Mouse (Mus musculus): ENCODE results near the gene Ano10.

Gene Ano10

DNA sequence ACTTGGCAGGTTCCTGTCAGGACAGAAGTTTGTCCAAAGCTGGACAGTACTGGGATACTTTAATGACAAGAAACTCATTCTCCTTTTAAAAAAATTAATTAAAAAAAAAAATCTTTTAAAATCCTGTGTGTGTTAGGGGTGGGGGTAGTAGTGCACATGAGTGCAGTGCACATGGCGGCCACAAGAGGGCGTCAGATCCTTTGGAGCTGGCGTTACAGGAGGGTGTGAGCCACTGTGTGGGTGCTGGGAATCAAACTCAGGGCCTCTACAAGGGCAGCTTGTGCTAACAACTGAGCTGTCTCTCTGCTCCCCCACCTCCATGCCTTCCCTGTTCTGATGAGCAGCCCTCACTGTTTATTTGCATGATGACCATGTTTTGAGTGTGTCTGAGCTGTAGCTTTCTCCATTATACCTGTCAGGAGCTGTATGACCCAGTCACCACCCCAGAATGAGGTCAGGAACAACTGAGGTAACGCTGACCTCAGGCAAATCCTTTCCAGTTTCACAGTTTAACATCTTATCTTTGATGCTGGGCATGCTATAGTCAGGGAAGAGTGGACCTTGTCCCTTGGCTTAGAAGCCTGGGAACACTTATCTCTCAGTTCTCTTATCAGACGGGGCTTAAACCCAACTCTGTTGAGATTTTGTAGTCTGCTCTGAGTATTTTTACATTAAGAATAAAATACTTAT lies 137.7 kb downstream of the Ano10 start:
- no peak for DNase-seq (ENCODE audit: inconsistent ontology term)

DNA sequence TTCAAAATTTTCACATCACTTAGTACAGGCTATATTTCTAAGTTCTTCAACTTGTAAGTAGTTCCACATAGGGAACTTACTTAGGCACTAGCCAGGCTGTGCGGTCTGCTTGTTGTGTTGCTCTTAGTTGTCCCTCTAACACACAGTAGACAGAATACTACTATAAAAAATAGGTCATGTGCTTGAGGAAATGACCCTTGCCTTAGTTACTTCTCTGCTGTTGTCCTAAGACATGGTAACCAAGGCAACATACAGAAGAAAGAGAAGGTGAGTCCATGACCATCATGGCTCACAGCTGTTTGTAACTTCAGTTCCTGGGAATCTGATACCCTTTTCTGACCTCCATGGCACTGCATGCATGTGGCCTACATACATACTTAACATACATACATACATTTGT lies 139.0 kb downstream of the Ano10 start:
- DNase-seq (ENCODE audit: inconsistent ontology term): no peak

DNA sequence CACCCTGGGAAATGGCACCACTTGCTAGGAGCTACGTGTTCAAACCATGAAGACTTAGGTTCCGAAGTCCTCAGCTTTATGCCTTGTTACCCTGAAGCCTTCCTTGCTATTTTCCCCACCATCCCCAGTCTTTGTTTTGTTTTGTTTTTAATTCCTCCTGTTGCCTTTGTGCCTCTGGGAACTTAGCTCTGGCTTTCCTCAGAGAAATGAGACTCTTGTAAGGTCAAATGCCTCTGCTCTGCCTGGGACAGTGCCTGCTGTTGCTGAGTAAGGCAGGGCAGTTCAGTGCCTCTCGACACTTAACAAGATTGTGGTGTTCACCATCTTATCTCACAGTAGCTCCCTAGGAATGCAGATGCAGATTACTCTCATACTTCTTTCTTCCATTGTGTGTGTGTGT lies 140.8 kb downstream of the Ano10 start:
- DNase-seq (ENCODE audit: inconsistent ontology term): no peak

DNA sequence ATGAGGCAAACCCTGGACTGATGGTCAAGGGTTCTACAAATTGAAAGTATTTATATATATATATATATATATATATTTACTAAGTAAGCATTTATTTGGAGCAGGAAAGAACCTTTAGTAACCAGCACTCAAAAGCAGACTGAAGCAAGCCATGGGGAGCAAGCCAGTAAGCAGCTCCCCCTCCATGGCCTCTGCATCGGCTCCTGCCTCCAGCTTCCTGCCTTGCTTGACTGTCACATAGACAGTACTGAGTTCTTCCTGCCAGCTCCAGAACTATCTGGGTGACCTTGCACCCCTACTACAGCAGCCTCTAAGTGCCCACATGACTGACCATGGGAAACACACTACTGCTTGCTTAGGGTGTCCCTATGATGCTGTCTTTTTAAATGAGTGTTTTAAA lies 141.7 kb downstream of the Ano10 start:
- no peak for DNase-seq (ENCODE audit: inconsistent ontology term)

DNA sequence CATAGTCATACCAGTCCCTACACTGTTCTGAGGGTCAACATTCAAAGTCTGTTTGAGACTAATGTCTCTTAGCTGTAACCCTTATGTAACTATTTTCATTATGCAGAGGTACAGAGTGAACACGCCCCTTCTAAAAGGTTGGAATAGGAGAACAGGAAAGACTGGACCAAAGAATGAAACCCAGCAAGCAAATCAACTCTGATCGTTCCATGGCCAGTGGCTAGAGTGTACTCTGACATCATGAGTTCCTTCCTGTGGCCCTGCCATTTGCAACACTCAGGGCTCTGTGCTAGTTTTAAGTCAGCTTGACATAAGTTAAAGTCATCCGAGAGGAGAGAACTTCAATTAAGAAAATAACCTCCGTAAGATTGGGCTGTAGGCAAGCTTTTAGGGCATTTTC lies 142.2 kb downstream of the Ano10 start:
- DNase-seq (ENCODE audit: inconsistent ontology term): no peak

DNA sequence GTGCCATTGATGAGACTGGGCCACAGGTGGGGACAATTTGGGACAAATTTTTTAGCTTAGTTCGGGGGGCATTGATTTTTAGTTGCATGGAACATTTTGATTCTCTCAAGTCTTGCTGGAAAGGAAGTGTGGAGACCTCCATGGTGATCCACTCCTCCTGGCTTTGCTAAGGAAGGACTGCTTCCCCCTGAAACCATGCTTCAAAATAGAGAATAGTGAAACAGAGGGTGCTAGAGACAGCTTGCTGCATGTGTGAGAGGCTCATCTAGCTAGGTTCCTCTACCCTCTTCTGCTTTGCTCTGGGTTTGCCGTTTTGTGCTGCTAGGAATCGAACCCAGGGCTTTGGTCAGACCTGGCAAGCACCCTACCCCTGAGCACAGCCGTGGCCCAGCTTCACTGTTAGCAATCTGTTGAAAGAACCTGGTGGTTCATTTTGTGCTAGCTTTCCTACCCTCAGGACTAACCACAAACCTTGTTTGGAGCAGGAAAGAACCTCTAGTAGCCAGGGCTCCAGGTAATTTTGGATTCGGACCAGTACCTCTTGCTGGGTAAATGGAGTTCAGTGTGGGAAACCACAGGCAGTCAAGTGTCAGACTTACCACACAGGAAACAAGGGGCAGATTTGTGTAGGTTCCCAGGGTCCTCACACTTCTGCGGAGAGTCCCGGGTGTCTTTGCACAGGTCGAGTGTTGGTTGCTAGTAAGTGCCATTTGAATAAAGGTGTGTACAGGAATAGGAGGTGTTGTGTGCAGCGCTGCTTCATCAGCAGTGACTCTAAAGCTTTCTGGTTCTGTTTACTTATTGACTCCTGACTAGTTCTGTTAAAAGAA lies 144.0 kb downstream of the Ano10 start:
- no peak for DNase-seq (ENCODE audit: inconsistent ontology term)

DNA sequence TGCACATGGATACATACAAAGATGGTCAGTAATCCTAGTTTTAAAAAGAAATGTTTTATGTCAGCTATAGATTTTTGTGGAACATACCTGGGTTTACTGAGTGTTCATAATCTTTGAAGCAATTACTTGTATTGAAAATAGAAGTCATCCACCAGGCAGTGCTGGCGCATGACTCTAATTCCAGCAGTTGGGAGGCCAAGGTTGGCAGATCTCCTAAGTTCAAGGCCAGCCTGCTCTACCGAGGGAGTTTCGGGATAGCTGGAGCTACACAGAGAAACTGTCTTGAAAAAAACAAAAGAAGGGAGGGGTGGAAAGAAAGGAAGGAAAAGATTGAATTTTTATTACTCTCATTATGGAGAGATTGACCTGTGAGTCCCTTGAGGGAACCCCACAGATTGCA lies 145.9 kb downstream of the Ano10 start:
- DNase-seq (ENCODE audit: inconsistent ontology term): no peak

DNA sequence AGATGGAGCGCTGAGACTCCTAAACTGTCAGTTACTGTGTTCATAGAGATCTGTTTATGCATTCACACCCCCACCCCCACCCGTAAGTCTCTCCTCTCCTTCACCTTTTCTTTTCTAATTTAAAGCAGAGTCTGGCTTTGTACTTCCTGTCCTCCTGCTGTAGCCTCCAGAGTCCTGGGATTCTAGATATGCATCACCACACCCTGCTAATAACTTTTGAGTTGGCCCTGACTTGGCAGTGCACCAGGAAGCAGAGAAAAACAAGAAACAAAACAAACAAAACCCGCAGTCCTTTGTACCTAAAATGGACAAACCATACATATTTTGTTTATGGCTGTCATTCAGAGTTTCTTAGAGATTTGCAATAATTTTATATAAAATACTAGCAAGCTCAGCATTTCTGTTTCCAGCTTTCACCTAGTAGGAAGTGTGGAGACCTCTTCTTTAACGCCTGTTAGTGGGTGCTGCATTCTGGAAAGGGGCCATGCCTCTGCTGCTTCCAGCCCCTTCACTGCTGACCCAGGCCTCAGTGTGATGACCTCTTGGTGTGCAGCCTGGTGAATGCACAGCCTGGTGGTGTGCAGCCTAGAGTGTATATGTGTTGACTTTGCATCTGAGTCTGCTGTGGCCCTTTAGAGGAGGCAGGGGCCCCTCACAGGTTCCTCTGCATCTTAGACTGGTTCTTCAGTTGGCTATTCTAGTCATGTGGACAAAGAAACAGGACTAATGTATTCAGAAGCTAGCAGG lies 147.9 kb downstream of the Ano10 start:
- no peak for DNase-seq (ENCODE audit: inconsistent ontology term)

DNA sequence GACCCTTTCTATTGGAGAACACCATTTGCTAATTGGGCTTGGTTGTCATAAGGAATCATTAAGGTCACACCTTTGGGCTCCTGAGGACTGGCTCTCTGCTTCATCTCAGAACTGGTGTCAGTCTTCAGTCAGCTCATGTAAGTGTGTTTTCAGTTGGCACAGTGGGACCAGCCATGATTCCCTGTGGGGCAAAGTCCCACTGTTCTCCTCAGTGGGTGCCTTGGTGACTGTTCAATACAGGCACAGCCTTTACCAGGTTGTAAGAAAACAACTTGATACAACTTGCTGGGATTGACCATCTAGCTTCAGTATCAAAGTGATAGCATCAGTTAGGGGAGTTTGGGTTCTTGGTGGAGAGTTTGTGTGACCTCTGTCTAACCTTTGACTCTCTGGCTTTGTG lies 148.5 kb downstream of the Ano10 start:
- DNase-seq (ENCODE audit: inconsistent ontology term): no peak

DNA sequence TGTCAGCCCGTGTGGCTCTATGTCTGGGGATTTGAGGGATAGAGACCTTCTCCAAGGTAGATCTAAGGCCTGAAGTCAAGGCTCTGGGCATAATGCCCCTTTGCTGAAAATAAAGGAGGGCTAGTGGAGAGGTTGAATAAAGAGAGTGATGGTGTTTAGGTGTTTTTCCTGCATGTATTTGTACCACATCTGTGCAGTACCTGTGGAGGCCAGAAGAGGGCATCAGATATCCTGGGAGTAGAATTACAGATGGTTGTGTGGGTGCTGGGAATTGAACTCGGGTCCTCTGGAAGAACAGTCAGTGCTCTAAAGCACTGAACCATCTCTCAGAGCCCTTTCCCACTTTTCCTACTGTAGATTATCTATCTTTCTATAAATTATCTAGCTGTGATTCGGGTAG lies 149.4 kb downstream of the Ano10 start:
- no peak for DNase-seq (ENCODE audit: inconsistent ontology term)

DNA sequence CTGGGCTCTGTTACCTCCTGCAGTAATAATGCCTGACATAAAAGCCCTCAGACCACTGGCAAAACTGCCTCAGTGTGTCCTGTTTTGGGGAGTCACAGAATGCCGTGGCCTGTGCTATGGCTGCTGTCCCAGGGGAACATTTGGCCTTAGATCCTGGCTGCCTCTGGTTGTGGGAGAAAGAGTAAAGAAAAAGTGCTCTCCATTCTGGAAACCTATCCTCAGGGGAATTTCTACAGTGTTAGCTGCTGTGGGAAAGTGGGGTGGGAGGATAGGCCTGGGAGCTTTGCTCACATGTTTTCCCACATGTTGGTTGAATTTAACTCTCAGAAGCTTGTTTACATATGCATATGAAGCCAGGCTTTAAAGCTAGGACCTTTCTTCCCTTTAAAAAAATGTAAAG lies 151.0 kb downstream of the Ano10 start:
- no peak for DNase-seq (ENCODE audit: inconsistent ontology term)

DNA sequence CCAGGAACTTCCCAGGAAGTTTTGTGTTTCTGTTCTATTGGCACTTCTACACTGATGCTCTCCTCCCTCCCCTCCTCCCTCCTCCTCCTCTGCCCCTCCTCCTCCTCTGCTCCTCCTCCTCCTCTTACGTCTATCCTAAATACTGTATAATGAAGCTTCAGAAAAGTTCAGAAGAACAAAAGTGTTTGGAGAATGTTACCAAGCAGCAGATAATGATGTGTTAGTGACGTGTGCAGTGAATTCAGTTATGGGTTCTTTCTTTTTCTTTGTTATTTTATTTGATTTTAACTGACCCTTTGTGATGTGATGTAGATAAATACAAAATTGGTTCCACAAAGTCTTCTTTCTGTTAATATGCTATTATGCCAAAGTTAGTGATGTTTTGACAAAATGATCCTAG lies 155.0 kb downstream of the Ano10 start:
- no peak for DNase-seq (ENCODE audit: inconsistent ontology term)

DNA sequence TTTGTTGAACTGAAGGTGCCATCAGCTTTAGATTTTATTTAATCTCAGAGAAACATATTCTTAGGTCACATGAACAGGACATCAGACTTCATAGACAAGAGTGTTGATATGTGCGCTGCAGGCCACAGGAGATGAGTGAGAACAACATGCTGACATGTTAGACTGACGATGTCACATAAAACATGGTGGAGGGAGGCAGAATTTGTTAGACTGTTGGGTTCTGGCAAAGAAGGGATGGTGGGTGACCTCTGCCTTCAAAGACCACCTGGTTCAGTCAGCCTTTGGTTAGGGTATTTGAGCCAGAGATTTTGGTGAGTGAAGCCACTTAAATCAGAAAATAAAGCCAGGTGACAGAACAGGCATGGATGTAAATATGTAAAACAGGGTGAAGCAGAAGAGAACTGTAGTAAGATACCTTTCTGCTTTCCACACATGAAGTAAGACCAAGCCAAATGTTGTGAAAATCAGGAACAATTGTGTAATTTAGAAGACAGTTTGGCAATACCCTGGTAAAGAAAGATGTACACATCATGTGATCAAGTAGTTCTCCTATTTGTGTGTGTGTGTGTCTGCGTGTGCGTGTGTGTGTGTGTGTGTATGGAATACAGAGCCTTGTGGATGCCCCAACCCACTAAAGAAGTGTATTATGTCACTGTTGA lies 155.7 kb downstream of the Ano10 start:
- no peak for DNase-seq (ENCODE audit: inconsistent ontology term)

DNA sequence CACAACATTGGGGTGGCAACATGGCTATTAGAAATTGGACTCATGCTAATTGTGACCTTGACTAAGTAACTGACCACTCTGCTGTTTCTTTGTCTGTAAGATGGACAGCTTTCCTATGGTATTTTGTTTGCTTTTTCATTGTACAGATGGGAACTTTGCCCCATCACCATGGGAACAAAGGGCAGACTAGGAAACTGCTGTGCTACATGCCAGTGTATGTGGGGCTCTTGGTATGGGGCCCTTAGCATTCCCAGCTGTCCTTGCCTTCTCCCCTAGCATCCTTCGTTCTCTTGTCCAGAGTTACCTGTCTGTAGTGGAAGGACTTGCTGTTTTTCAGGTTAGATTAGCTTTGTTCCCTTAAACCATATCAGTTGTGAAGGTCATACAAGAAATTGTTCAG lies 156.3 kb downstream of the Ano10 start:
- no peak for DNase-seq (ENCODE audit: inconsistent ontology term)

DNA sequence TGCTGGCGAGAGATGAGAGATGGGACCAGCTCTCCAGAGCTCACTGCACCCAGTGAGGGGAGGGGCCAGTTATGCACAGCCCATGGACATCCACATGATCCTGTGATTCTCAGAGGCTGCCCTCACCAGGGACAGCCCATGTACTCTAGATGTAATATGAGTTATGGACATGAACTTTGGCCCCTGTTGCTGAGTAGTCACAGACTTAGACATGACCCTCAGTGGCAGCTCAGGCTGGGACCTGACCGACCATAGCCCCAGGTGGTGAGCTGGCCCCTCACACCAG lies 158.4 kb downstream of the Ano10 start:
- DNase-seq (ENCODE audit: inconsistent ontology term): no peak

DNA sequence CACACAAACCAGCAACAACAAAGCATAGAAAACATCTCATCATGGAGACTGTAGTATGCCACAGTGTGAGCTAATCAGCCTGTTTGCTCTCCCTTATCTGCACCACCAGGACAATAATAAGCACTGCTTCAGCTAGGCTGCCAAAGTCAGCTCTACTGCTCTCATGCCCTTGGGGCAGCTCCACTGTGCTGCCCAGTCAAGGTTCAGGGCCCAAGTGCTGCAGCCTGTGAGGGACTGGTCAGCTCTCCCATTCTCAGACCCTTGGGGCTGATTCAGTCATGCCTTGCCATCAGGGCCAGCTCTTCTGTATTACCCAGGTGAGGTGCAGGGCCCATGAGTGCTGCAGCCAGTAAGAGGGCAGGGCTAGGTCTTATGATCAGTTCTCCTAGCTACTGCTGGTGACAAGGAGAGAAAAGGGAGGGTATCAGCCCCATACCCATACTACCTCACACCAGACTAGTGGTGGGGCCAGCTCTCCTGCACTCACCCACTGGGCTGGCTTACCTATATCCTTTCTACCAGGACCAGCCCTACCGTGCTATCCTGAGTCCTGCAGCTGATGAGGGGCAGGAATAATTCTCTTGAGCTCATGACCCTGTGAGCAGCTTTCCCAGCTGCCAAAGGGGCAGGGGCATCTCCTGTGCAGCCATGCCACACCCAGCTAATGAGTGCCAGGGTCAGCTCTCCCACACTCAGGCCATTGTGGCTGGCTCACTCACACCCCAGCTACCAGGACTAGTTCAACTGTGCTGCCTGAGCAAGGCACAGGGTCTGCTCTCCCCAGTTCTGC lies 158.9 kb downstream of the Ano10 start:
- DNase-seq (ENCODE audit: inconsistent ontology term): no peak

DNA sequence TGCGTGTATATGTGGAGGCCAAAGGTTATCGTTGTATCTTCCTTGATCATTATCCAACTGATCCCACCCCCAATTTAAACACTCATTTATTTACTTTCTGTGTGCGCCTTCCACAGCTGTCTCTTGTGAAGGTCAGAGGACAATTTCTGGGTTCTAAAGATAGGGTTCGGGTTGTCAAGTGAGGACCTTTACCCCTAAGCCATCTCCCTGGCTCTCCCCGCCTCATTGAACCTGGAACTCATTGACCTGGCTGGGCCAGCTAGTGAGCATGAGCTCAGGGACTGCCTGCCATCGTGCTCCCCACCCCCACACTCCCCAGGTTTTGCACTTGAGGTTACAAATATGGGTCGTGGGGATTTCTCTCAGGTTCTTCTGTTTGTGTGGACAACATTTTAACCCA lies 162.1 kb downstream of the Ano10 start:
- DNase-seq (ENCODE audit: inconsistent ontology term): no peak

DNA sequence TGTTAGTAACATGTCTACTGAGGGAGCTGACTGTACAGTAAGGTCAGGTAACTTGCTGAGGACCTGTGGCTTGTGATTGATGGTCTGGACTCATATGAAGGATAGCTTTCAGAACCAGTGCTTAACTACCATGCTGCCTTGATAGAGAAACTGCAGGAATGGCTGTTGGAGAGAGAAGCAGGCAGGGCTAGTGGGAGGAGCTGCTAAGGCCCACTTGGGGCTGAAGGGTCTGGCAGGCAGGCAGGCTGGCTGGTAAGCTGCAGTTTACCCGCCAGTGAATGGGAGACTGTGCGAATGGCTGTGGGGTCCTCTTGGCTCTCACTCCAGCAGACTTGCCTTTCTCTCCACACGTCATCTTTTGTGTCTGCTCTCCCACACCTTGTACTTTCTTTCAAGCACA lies 163.6 kb downstream of the Ano10 start:
- DNase-seq (ENCODE audit: inconsistent ontology term): no peak

DNA sequence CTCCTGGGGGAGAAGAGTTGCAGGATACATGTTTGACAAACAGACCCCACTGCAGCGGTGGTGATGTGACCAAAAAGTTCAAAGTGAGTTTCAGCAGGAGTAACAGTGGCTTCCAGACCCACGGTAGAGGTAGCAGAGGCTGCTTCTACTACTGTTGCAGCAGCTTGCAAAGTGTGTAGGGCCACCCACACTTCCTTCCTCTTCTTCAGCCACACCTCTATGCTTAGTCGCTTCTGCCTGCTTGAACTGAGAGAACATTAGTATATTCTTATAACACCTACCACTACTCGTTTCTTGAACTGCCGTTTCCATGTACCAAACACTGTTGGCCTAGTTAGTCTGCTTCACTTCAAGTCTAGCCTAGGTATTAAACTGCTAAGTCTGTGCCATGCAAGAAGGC lies 165.5 kb downstream of the Ano10 start:
- DNase-seq (ENCODE audit: inconsistent ontology term): no peak

DNA sequence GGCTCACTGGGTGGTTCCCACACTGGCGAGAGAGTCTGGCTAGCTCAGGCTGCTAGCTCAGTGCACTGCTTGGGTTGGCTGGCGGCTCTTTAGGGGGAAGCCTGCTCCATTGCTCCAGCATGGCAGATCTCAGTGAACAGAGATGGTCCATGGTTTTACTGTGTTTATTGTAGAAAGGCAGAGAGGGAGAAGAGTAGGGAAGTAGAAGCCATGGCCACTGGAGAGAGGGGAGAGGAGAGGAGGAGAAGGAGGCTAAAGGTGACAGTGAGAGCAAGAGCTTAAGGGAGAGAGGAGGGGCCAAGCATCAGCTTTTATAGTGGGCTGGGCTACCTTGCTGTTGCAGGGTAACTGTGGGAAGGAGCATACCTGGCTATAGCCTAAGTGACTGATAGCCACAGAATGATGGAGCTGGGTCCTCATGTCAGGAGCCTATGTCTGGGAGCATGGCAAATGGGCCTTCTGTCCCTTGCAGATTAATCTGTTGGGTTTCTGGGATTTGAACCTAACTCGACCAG lies 166.9 kb downstream of the Ano10 start:
- no peak for DNase-seq (ENCODE audit: inconsistent ontology term)

DNA sequence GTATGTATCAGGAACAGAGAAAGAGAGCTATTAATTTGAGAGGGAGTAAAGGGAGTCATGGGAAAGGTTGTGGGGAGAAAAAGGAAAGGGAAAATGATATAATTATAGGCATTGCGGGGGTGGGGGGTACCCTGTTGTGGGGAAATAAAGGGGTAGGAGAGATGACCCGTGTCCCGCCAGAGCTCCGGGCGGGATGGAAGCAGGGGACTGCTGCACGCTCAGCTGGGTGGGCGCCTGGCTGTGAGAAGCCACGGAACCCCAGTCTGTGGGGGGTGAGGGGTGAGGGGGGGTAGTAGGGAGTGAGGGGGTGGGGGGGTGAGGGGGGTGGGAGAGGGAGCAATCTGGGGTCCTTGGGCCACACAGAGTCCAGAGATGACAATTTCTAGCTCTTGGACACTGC lies 167.4 kb downstream of the Ano10 start:
- no peak for DNase-seq (ENCODE audit: inconsistent ontology term)
